Comparison of ENCODE assay signal across 21 mouse cellular contexts in genomic region chr14:105830301-105830700, GRCm38 (mm10).
DNase-seq lines count a peak whose midpoint lies in the region; ATAC-seq and TF ChIP-seq lines count a peak whose summit lies in the region.
"Had no signal": no experiment of that assay in that cellular context is flagged by ENCODE, and none has a peak within 500 bp of the region (broad histone marks: within the 10 kb centered on the region; RNA-seq: fewer than 3 reads in every experiment).

No protein-coding gene starts in this region.

- no peaks in the 10 kb centered on the region for H3K27me3 ChIP-seq in embryonic facial prominence, embryonic 14.5 days (replicated peaks; ENCODE audit: control insufficient read depth, insufficient read depth, low read length)
- H3K27me3 ChIP-seq in embryonic facial prominence, embryonic 10.5 days (replicated peaks; ENCODE audit: low read depth, poor library complexity, severe bottlenecking), result no peaks in the 10 kb centered on the region
- H3K27me3 ChIP-seq in heart, postnatal 0 days (ENCODE audit: control insufficient read depth, insufficient read depth, low read length), result no peaks in the 10 kb centered on the region
- H3K27me3 ChIP-seq in lung, embryonic 16.5 days (ENCODE audit: control insufficient read depth, insufficient read depth, low read depth, low read length), result no peaks in the 10 kb centered on the region
- H3K27me3 ChIP-seq: embryonic facial prominence, embryonic 12.5 days; forebrain, embryonic 12.5 days; forebrain, embryonic 15.5 days; hindbrain, embryonic 13.5 days; Patski had no signal

- intact Hi-C loops in heart, postnatal 36 days (cut with DNase I), result no loop called here

- H3K9ac ChIP-seq in embryonic facial prominence, embryonic 14.5 days (ENCODE audit: low read depth, low read length), result no peak overlapping the region
- no peak overlapping the region for H3K9ac ChIP-seq in heart, postnatal 0 days (replicated peaks; ENCODE audit: low read depth, low read length)
- no peak overlapping the region for H3K9ac ChIP-seq in lung, embryonic 16.5 days (ENCODE audit: low read length)
- H3K9ac ChIP-seq: embryonic facial prominence, embryonic 12.5 days; forebrain, embryonic 12.5 days; forebrain, embryonic 15.5 days; hindbrain, embryonic 13.5 days had no signal

- no peak overlapping the region; the same call in 1 of the 2 replicates for H3K27ac ChIP-seq in embryonic facial prominence, embryonic 14.5 days (replicated peaks; ENCODE audit: low read depth, low read length)
- H3K27ac ChIP-seq in embryonic facial prominence, embryonic 10.5 days (replicated peaks), result no peak overlapping the region
- no peak overlapping the region for H3K27ac ChIP-seq in heart, postnatal 0 days (ENCODE audit: low read depth)
- peak overlapping the region; percentile 61 for H3K27ac ChIP-seq in lung, embryonic 16.5 days (ENCODE audit: low read length)
- H3K27ac ChIP-seq: embryonic facial prominence, embryonic 12.5 days; forebrain, embryonic 12.5 days; forebrain, embryonic 15.5 days; hindbrain, embryonic 10.5 days; hindbrain, embryonic 13.5 days had no signal

- 0 out of 2 replicates have a peak overlapping the region, but pooled peaks have one; percentile 5 for H3K4me2 ChIP-seq in embryonic facial prominence, embryonic 14.5 days (ENCODE audit: low read depth, low read length)
- 0 out of 2 replicates have a peak overlapping the region, but pooled peaks have one; percentile 3 for H3K4me2 ChIP-seq in heart, postnatal 0 days (ENCODE audit: low read depth, low read length)
- 0 out of 2 replicates have a peak overlapping the region, but pooled peaks have one; percentile 7 for H3K4me2 ChIP-seq in lung, embryonic 16.5 days (ENCODE audit: low read depth, low read length)
- H3K4me2 ChIP-seq: embryonic facial prominence, embryonic 12.5 days; forebrain, embryonic 12.5 days; forebrain, embryonic 15.5 days; hindbrain, embryonic 13.5 days had no signal

- H3K9me3 ChIP-seq in embryonic facial prominence, embryonic 14.5 days (ENCODE audit: control insufficient read depth, low read length), result no peaks in the 10 kb centered on the region
- H3K9me3 ChIP-seq in embryonic facial prominence, embryonic 10.5 days, result no peaks in the 10 kb centered on the region
- no peaks in the 10 kb centered on the region for H3K9me3 ChIP-seq in heart, postnatal 0 days (replicated peaks; ENCODE audit: control insufficient read depth, low read length)
- H3K9me3 ChIP-seq in lung, embryonic 16.5 days (ENCODE audit: control insufficient read depth, low read length), result no peaks in the 10 kb centered on the region
- H3K9me3 ChIP-seq: embryonic facial prominence, embryonic 12.5 days; forebrain, embryonic 12.5 days; forebrain, embryonic 15.5 days; hindbrain, embryonic 10.5 days; hindbrain, embryonic 13.5 days had no signal

- no peaks in the 10 kb centered on the region for H3K4me1 ChIP-seq in embryonic facial prominence, embryonic 14.5 days (ENCODE audit: control insufficient read depth, insufficient read depth, low read length)
- no peaks in the 10 kb centered on the region for H3K4me1 ChIP-seq in embryonic facial prominence, embryonic 10.5 days
- H3K4me1 ChIP-seq in heart, postnatal 0 days (ENCODE audit: control insufficient read depth, insufficient read depth), result no peaks in the 10 kb centered on the region
- H3K4me1 ChIP-seq in lung, embryonic 16.5 days (replicated peaks; ENCODE audit: control insufficient read depth, insufficient read depth, low read length), result no peaks in the 10 kb centered on the region
- H3K4me1 ChIP-seq: embryonic facial prominence, embryonic 12.5 days; forebrain, embryonic 12.5 days; forebrain, embryonic 15.5 days; hindbrain, embryonic 10.5 days; hindbrain, embryonic 13.5 days had no signal

- no peaks in the 10 kb centered on the region for H3K36me3 ChIP-seq in embryonic facial prominence, embryonic 14.5 days (ENCODE audit: control insufficient read depth, insufficient read depth, low read length)
- H3K36me3 ChIP-seq in embryonic facial prominence, embryonic 10.5 days (replicated peaks), result no peaks in the 10 kb centered on the region
- H3K36me3 ChIP-seq in heart, postnatal 0 days (replicated peaks; ENCODE audit: control insufficient read depth, insufficient read depth, low read length), result no peaks in the 10 kb centered on the region
- H3K36me3 ChIP-seq in lung, embryonic 16.5 days (ENCODE audit: control insufficient read depth, insufficient read depth, low read length), result no peaks in the 10 kb centered on the region
- H3K36me3 ChIP-seq: embryonic facial prominence, embryonic 12.5 days; forebrain, embryonic 12.5 days; forebrain, embryonic 15.5 days; hindbrain, embryonic 10.5 days; hindbrain, embryonic 13.5 days had no signal

- TF ChIP-seq CTCF in heart, postnatal 0 days (IDR thresholded peaks at IDR 0.05; ENCODE audit: low read depth), result no peak

- no peak for TF ChIP-seq EP300 in heart, postnatal 0 days (IDR thresholded peaks at IDR 0.05; ENCODE audit: low read depth)

- DNase-seq in embryonic facial prominence, embryonic 14.5 days (ENCODE audit: low spot score), result peak; percentile 59
- DNase-seq in embryonic facial prominence, embryonic 10.5 days (ENCODE audit: low spot score), result no peak
- no peak for DNase-seq in heart, postnatal 0 days (ENCODE audit: low spot score)
- DNase-seq in heart, postnatal 36 days, result no peak
- no peak for DNase-seq in lung, adult 18-20 months
- peak; percentile 14 for DNase-seq in NIH3T3 (ENCODE audit: low read depth)
- DNase-seq: adrenal gland, postnatal 10 days; adrenal gland, postnatal 36 days; cerebellum, adult 18-20 months; cerebellum, adult 9-10 months; gastrocnemius, postnatal 25 days; heart, adult 18-20 months had no signal

- H3K4me3 ChIP-seq in embryonic facial prominence, embryonic 14.5 days (ENCODE audit: low read depth, low read length), result no peak overlapping the region
- no peak overlapping the region for H3K4me3 ChIP-seq in embryonic facial prominence, embryonic 10.5 days
- no peak overlapping the region for H3K4me3 ChIP-seq in heart, postnatal 0 days (ENCODE audit: low read depth, low read length)
- H3K4me3 ChIP-seq in lung, embryonic 16.5 days (ENCODE audit: low read length), result no peak overlapping the region
- H3K4me3 ChIP-seq: embryonic facial prominence, embryonic 12.5 days; erythroblast, embryonic 14.5 days; forebrain, embryonic 12.5 days; forebrain, embryonic 15.5 days; hindbrain, embryonic 10.5 days; hindbrain, embryonic 13.5 days had no signal

- ATAC-seq in embryonic facial prominence, embryonic 14.5 days (ENCODE audit: low read depth), result no peak
- ATAC-seq in heart, postnatal 0 days (ENCODE audit: insufficient read depth, low read depth), result no peak
- no peak for ATAC-seq in lung, embryonic 16.5 days (ENCODE audit: low read depth)
- ATAC-seq: forebrain, embryonic 15.5 days; hindbrain, embryonic 16.5 days; Patski had no signal

- 33% methylated on average over 4 of the region's 4 CpGs for WGBS in embryonic facial prominence, embryonic 14.5 days
- 78% methylated on average over 4 of the region's 4 CpGs for WGBS in embryonic facial prominence, embryonic 10.5 days
- WGBS in heart, postnatal 0 days, result 76% methylated on average over 4 of the region's 4 CpGs
- WGBS in lung, embryonic 16.5 days, result 43% methylated on average over 4 of the region's 4 CpGs

Comparison
In these comparisons a context has a peak if more than half of its experiments do, and no peak if none do; other contexts are left out.
1. DNase-seq: peak in embryonic facial prominence, embryonic 14.5 days (single experiment) and NIH3T3 (single experiment); none in embryonic facial prominence, embryonic 10.5 days (single experiment), heart, postnatal 0 days (single experiment), heart, postnatal 36 days (0 of 2) and lung, adult 18-20 months (0 of 2).
2. Peak in every context shown above with its lines, with median percentiles within 50 percentile points of each other: H3K4me2 ChIP-seq.